Mouse (Mus musculus): ENCODE measurements around the gene Snx30. TPM values are rescaled to one million over a fixed set of nuclear protein-coding genes. Genes with fewer than 3 reads are reported as not detected.

Snx30 gene
- polyA plus RNA-seq, 1 experiment from 2014 or later = 6.6 TPM

DNA sequence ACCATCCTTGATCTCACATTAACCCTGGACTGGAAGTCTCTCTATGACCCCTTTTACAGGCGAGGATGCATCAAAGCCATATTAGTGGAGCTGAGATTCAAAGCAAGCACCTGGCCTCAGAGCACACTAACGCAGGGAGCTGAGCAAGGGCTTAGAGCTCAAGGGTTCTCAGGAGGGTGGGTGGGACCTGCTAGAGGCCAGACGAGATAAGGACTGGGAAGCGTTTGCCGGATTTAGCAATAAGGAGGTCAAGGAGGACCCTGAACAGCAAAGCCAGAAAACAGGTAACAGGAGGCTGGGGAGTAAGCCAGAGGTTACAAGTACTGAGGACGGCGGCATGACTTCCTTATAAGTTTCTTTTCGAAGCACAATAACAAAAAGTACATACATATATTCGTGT is 10.8 kb downstream of the Snx30 start:
- no peak overlapping the region for H3K27ac ChIP-seq
- no peaks in the 10 kb centered on the region for H3K27me3 ChIP-seq (replicated peaks)
- no peaks in the 10 kb centered on the region for H3K36me3 ChIP-seq
- H3K9ac ChIP-seq = no peak overlapping the region
- WGBS = 59% methylated on average over 9 of the region's 9 CpGs
- no peak overlapping the region for H3K4me3 ChIP-seq (replicated peaks)
- no peak overlapping the region for H3K4me2 ChIP-seq (replicated peaks)
- no peak for ATAC-seq
- no peaks in the 10 kb centered on the region for H3K9me3 ChIP-seq
- H3K4me1 ChIP-seq (replicated peaks) = peaks cover 2% of the 10 kb centered on the region; the same call in 1 of the 2 replicates

DNA sequence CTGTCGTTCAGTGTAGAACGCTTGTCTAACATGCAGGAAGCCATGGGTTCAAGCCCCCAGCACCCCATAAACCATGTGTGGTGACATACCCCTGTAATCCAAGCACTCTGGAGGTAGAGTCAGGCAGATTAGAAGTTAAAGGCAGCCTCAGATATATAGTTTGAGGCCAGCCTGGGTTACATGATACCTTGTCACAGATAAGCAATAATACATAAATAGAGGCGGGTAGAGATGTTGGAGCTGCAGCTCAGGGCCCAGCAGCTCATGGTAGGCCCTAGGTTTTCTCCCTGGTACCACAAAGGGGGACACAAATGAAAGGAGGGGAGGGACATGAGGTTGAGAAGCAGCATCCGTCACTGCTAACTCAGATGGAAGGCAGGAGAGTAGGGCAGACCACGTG is 12.2 kb downstream of the Snx30 start:
- no peak overlapping the region for H3K4me3 ChIP-seq (replicated peaks)
- peaks cover 2% of the 10 kb centered on the region; the same call in 1 of the 2 replicates for H3K4me1 ChIP-seq (replicated peaks)
- ATAC-seq = no peak
- H3K27me3 ChIP-seq (replicated peaks) = no peaks in the 10 kb centered on the region
- H3K36me3 ChIP-seq = no peaks in the 10 kb centered on the region
- H3K4me2 ChIP-seq (replicated peaks) = no peak overlapping the region
- no peaks in the 10 kb centered on the region for H3K9me3 ChIP-seq
- no peak overlapping the region for H3K9ac ChIP-seq
- 80% methylated on average over 5 of the region's 5 CpGs for WGBS
- no peak overlapping the region for H3K27ac ChIP-seq

- Histone ChIP-seq H3K4me3 (replicated peaks) (no peak overlapping the region), H3K27ac (no peak overlapping the region), H3K9me3 (no peaks in the 10 kb centered on the region), H3K36me3 (no peaks in the 10 kb centered on the region), H3K4me1 (replicated peaks) (peaks cover 5% of the 10 kb centered on the region; the same call in 1 of the 2 replicates), H3K4me2 (replicated peaks) (no peak overlapping the region), H3K9ac (no peak overlapping the region), H3K27me3 (replicated peaks) (no peaks in the 10 kb centered on the region)
- WGBS = 87% methylated on average over 10 of the region's 10 CpGs
- no peak for ATAC-seq
These were observed 12.9 kb downstream of the Snx30 start for GRCm38 (mm10) chr4:59818498-59818897.

- Histone ChIP-seq H3K27me3 (replicated peaks) (no peaks in the 10 kb centered on the region), H3K9ac (no peak overlapping the region), H3K4me2 (replicated peaks) (no peak overlapping the region), H3K9me3 (no peaks in the 10 kb centered on the region), H3K27ac (no peak overlapping the region), H3K36me3 (no peaks in the 10 kb centered on the region), H3K4me3 (replicated peaks) (no peak overlapping the region), H3K4me1 (replicated peaks) (peaks cover 7% of the 10 kb centered on the region; the same call in 1 of the 2 replicates)
- ATAC-seq = no peak; the same call in 1 of the 2 replicates
- WGBS = 68% methylated on average over 7 of the region's 7 CpGs
These were observed 13.4 kb downstream of the Snx30 start for GRCm38 (mm10) chr4:59819054-59819472.

DNA sequence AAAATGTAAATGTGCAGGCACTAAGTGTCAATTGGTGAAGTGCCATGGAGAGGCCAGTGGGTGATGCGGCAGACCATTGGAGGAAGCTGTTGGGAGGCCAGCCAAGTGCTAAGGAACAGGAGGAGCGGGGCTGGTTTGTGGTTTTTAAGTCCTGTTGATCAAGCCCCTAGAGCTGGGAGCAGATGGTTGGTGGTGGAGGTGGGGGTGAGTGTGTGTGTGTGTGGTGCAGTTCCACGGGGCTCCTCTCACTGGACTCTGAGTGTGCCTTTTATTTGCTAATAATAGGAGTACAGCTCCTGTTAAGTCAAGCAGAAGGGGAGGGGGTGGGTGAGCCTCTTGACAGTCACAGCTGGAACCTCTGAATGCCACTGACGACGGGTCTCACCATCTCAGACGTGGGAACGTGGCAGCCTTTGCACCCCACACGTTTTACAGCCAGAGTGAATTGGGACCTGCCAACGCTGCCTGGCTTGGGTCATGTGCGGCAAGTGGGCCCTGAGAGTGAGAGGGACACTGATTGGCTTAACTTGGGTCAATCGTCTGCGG is 13.9 kb downstream of the Snx30 start:
- no peaks in the 10 kb centered on the region for H3K27me3 ChIP-seq (replicated peaks)
- no peaks in the 10 kb centered on the region for H3K36me3 ChIP-seq
- H3K9ac ChIP-seq = no peak overlapping the region
- H3K9me3 ChIP-seq = no peaks in the 10 kb centered on the region
- H3K27ac ChIP-seq = no peak overlapping the region
- H3K4me1 ChIP-seq (replicated peaks) = peaks cover 7% of the 10 kb centered on the region; the same call in 1 of the 2 replicates
- ATAC-seq = 0 out of 2 replicates have a peak, but pooled peaks have one; percentile 19
- no peak overlapping the region for H3K4me2 ChIP-seq (replicated peaks)
- no peak overlapping the region for H3K4me3 ChIP-seq (replicated peaks)
- WGBS = 74% methylated on average over 12 of the region's 12 CpGs

GRCm38 (mm10) chr4:59821516-59821915 is 15.9 kb downstream of the Snx30 start:
- ATAC-seq = no peak
- WGBS = 94% methylated on average over 1 of the region's 1 CpGs

GRCm38 (mm10) chr4:59822119-59822518 is 16.5 kb downstream of the Snx30 start:
- ATAC-seq = no peak
- Histone ChIP-seq H3K4me1 (replicated peaks) (0 out of 2 replicates have a peak, but pooled peaks cover 5% of the 10 kb centered on the region), H3K36me3 (no peaks in the 10 kb centered on the region), H3K9me3 (no peaks in the 10 kb centered on the region), H3K9ac (no peak overlapping the region), H3K4me2 (replicated peaks) (no peak overlapping the region), H3K27me3 (replicated peaks) (no peaks in the 10 kb centered on the region), H3K4me3 (replicated peaks) (no peak overlapping the region), H3K27ac (no peak overlapping the region)
- 67% methylated on average over 4 of the region's 4 CpGs for WGBS

More at GRCm38 (mm10) chr4:59821516-59821915, 15.9 kb downstream of the Snx30 start:
- Histone ChIP-seq H3K4me1 (replicated peaks) (0 out of 2 replicates have a peak, but pooled peaks cover 5% of the 10 kb centered on the region), H3K9ac (no peak overlapping the region), H3K4me3 (replicated peaks) (no peak overlapping the region), H3K27me3 (replicated peaks) (no peaks in the 10 kb centered on the region), H3K27ac (no peak overlapping the region), H3K4me2 (replicated peaks) (no peak overlapping the region), H3K36me3 (no peaks in the 10 kb centered on the region), H3K9me3 (no peaks in the 10 kb centered on the region)

- peak; percentile 28; the same call in 1 of the 2 replicates for ATAC-seq
- no peak overlapping the region for H3K27ac ChIP-seq
- 52% methylated on average over 7 of the region's 7 CpGs for WGBS
These were observed 17.8 kb downstream of the Snx30 start for GRCm38 (mm10) chr4:59823470-59823869.

DNA sequence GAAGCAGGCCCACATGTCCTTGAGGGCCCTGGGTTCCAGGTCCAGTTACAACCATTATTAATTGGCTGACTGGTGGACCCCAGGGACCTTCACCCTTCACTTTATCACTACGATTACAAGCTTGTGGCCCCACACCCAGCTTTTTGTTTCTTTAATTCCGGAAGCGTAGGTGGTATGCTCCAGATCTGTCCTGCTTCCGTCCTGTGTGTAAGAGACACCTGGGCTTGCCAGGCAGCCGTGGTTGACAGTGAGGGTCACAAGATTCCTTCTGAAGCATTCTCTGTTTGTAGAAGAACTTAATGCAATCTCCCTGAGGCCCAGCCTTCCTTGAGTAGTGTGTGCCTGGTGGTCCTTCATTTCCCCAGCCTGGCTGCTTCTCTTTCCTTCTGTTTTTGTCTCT is 19.2 kb downstream of the Snx30 start:
- Histone ChIP-seq H3K9me3 (no peaks in the 10 kb centered on the region), H3K4me3 (replicated peaks) (no peak overlapping the region), H3K36me3 (no peaks in the 10 kb centered on the region), H3K27ac (no peak overlapping the region), H3K4me2 (replicated peaks) (no peak overlapping the region), H3K27me3 (replicated peaks) (no peaks in the 10 kb centered on the region), H3K4me1 (replicated peaks) (0 out of 2 replicates have a peak, but pooled peaks cover 5% of the 10 kb centered on the region), H3K9ac (no peak overlapping the region)
- ATAC-seq = no peak
- WGBS = 85% methylated on average over 5 of the region's 5 CpGs

More at GRCm38 (mm10) chr4:59823470-59823869, 17.8 kb downstream of the Snx30 start:
- no peaks in the 10 kb centered on the region for H3K9me3 ChIP-seq
- no peak overlapping the region for H3K9ac ChIP-seq
- H3K27me3 ChIP-seq (replicated peaks) = no peaks in the 10 kb centered on the region
- no peak overlapping the region for H3K4me3 ChIP-seq (replicated peaks)
- no peaks in the 10 kb centered on the region for H3K36me3 ChIP-seq
- H3K4me1 ChIP-seq (replicated peaks) = 0 out of 2 replicates have a peak, but pooled peaks cover 5% of the 10 kb centered on the region
- H3K4me2 ChIP-seq (replicated peaks) = no peak overlapping the region

- Histone ChIP-seq H3K27me3 (replicated peaks) (no peaks in the 10 kb centered on the region), H3K27ac (no peak overlapping the region), H3K4me2 (replicated peaks) (no peak overlapping the region), H3K9ac (no peak overlapping the region), H3K4me1 (replicated peaks) (0 out of 2 replicates have a peak, but pooled peaks cover 5% of the 10 kb centered on the region), H3K36me3 (no peaks in the 10 kb centered on the region), H3K9me3 (no peaks in the 10 kb centered on the region), H3K4me3 (replicated peaks) (no peak overlapping the region)
- 94% methylated on average over 6 of the region's 6 CpGs for WGBS
- no peak for ATAC-seq
These were observed 20.0 kb downstream of the Snx30 start for GRCm38 (mm10) chr4:59825634-59826033.

DNA sequence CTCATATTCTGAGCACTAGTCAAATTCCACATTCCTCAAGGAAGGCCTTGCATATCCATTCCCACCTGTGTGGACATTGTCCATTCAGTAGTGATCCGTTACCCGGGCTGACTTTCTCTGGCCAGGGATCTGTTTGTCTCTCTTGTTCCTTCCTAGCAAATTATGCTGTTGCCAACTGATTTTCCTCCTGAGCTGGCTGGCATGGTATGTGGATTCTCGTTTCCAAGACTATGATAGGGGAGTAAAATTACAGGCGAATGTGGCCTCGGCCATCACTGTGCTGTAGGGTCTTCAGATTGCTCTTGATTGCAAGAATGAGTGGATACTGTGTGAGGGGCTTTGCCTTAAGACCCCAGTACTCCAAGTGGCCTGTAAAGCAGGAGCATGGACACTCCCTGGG is 20.7 kb downstream of the Snx30 start:
- H3K36me3 ChIP-seq = no peaks in the 10 kb centered on the region
- no peak overlapping the region for H3K4me3 ChIP-seq (replicated peaks)
- H3K27ac ChIP-seq = no peak overlapping the region
- H3K4me2 ChIP-seq (replicated peaks) = no peak overlapping the region
- no peak for ATAC-seq
- WGBS = 95% methylated on average over 5 of the region's 5 CpGs
- 0 out of 2 replicates have a peak, but pooled peaks cover 5% of the 10 kb centered on the region for H3K4me1 ChIP-seq (replicated peaks)
- H3K9ac ChIP-seq = no peak overlapping the region
- no peaks in the 10 kb centered on the region for H3K27me3 ChIP-seq (replicated peaks)
- H3K9me3 ChIP-seq = no peaks in the 10 kb centered on the region

GRCm38 (mm10) chr4:59829072-59829471 is 23.4 kb downstream of the Snx30 start:
- WGBS = 68% methylated on average over 4 of the region's 4 CpGs
- Histone ChIP-seq H3K4me2 (replicated peaks) (no peak overlapping the region), H3K36me3 (no peaks in the 10 kb centered on the region), H3K9ac (no peak overlapping the region), H3K4me3 (replicated peaks) (no peak overlapping the region), H3K27ac (no peak overlapping the region), H3K4me1 (replicated peaks) (no peaks in the 10 kb centered on the region), H3K9me3 (no peaks in the 10 kb centered on the region), H3K27me3 (replicated peaks) (no peaks in the 10 kb centered on the region)
- ATAC-seq = no peak

DNA sequence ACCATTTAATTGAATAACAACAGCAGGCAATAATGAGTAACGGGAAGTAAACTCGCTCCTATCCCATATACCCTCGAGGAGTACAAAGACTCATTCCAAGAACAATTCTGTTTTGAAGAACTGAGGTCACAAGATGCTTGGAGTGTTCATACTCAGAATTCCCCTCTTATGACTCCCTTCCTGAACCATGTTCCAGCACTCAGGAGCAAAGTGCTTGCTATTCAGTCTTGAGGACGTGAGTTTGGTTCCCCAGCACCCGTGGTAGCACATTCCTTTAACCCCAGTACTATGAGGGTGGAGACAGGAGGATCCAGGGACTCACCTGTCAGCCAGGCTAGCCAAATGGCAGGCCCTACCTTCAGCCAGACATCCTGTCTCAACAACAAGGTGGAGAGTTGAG is 25.4 kb downstream of the Snx30 start:
- ATAC-seq = no peak
- Histone ChIP-seq H3K36me3 (no peaks in the 10 kb centered on the region), H3K27me3 (replicated peaks) (no peaks in the 10 kb centered on the region), H3K9me3 (no peaks in the 10 kb centered on the region), H3K27ac (no peak overlapping the region), H3K4me1 (replicated peaks) (no peaks in the 10 kb centered on the region), H3K4me3 (replicated peaks) (no peak overlapping the region), H3K4me2 (replicated peaks) (no peak overlapping the region), H3K9ac (no peak overlapping the region)
- 65% methylated on average over 5 of the region's 5 CpGs for WGBS
